Mouse (Mus musculus): ENCODE data around the gene Tecpr2. TPM values are rescaled to one million over a fixed set of nuclear protein-coding genes. Genes with fewer than 3 reads are reported as not detected.

Gene Tecpr2
- total RNA-seq, 1 experiment = 11.2 TPM

DNA sequence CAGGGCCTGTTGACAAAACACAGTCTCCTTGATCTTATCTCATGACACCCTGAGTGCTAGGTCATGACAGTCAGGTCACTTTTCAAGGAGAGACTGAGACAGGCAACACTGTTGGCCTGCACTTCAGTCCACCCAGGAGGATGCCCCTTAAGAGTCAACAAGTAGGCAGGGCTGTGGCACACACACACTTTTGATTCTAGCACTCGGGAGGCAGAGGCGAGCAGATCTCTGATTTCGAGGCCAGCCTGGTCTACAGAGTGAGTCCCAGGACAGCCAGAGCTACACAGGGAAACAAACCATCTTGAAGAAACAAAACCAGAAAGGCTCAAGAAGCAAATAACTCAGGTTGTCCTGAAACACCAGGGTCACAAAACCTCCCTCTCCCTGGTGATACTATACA is 100.3 kb downstream of the Tecpr2 start:
- H3K9ac ChIP-seq (ENCODE audit: insufficient read depth, low read depth, low read length, poor library complexity, severe bottlenecking) = no peak overlapping the region
- H3K9me3 ChIP-seq (ENCODE audit: control insufficient read depth, insufficient read depth, low read depth, low read length) = no peaks in the 10 kb centered on the region
- H3K4me3 ChIP-seq (ENCODE audit: insufficient read depth in 1 of 2, low read depth in 1 of 2, low read length in 2 of 2, poor library complexity in 1 of 2, severe bottlenecking in 1 of 2) = no peak overlapping the region
- TF ChIP-seq ZC3H11A (IDR thresholded peaks at IDR 0.05; ENCODE audit: borderline replicate concordance, low read depth, low read length) (no peak), CHD2 (IDR thresholded peaks at IDR 0.05; ENCODE audit: low read depth, low read length) (no peak), HCFC1 (IDR thresholded peaks at IDR 0.05; ENCODE audit: borderline replicate concordance, insufficient read depth, low read length) (no peak), MAFK (IDR thresholded peaks at IDR 0.05; ENCODE audit: insufficient read depth, low read depth, low read length) (no peak), ZNF384 (IDR thresholded peaks at IDR 0.05; ENCODE audit: low read depth, low read length) (no peak)
- no peaks in the 10 kb centered on the region for H3K36me3 ChIP-seq (ENCODE audit: control insufficient read depth, insufficient read depth, low read length, poor library complexity, severe bottlenecking)
- no peak overlapping the region for H3K27ac ChIP-seq (ENCODE audit: insufficient read depth, low read depth, low read length, poor library complexity, severe bottlenecking)
- in situ Hi-C loops (cut with MboI; ENCODE audit: low sequenced_read_pairs in 2 of 2, unreplicated experiment in 2 of 2) = no loop called here
- peaks cover 0 to 9% of the 10 kb centered on the region in 2 experiments; a peak in 1 of 4 replicates for H3K4me1 ChIP-seq (ENCODE audit: control insufficient read depth in 2 of 2, insufficient read depth in 2 of 2, low read length in 2 of 2, poor library complexity in 1 of 2)
- DNase-seq (ENCODE audit: low read depth, low spot score) = no peak

DNA sequence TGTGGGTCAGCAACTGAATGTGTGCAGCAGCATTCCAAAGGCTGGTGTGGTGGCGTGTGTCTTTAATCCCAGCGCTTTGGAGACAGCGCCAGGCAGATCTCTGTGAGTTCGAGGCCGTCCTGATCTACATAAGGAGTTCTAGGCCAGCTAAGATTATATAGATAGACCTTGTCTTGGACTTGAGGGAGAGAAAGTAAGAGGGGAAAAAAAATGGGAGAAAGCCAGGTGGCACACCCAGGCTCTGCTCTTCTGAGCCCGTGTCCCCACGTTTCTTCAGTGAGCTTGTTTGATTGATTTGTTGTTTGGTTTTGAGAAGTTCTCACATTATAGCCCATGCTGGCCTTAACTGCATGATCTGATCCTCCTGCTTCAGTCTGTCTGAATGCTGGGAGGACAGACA is 101.4 kb downstream of the Tecpr2 start:
- no peaks in the 10 kb centered on the region for H3K36me3 ChIP-seq (ENCODE audit: control insufficient read depth, insufficient read depth, low read length, poor library complexity, severe bottlenecking)
- DNase-seq (ENCODE audit: low read depth, low spot score) = no peak
- in situ Hi-C loops (cut with MboI; ENCODE audit: low sequenced_read_pairs in 2 of 2, unreplicated experiment in 2 of 2) = no loop called here
- no peaks in the 10 kb centered on the region for H3K9me3 ChIP-seq (ENCODE audit: control insufficient read depth, insufficient read depth, low read depth, low read length)
- TF ChIP-seq MAFK (IDR thresholded peaks at IDR 0.05; ENCODE audit: insufficient read depth, low read depth, low read length) (no peak), ZNF384 (IDR thresholded peaks at IDR 0.05; ENCODE audit: low read depth, low read length) (no peak), ZC3H11A (IDR thresholded peaks at IDR 0.05; ENCODE audit: borderline replicate concordance, low read depth, low read length) (no peak), HCFC1 (IDR thresholded peaks at IDR 0.05; ENCODE audit: borderline replicate concordance, insufficient read depth, low read length) (no peak), CHD2 (IDR thresholded peaks at IDR 0.05; ENCODE audit: low read depth, low read length) (no peak)
- H3K4me1 ChIP-seq (ENCODE audit: control insufficient read depth in 2 of 2, insufficient read depth in 2 of 2, low read length in 2 of 2, poor library complexity in 1 of 2) = peaks cover 0 to 10% of the 10 kb centered on the region in 2 experiments; a peak in 1 of 4 replicates
- H3K27ac ChIP-seq (ENCODE audit: insufficient read depth, low read depth, low read length, poor library complexity, severe bottlenecking) = no peak overlapping the region
- H3K4me3 ChIP-seq (ENCODE audit: insufficient read depth in 1 of 2, low read depth in 1 of 2, low read length in 2 of 2, poor library complexity in 1 of 2, severe bottlenecking in 1 of 2) = no peak overlapping the region
- no peak overlapping the region for H3K9ac ChIP-seq (ENCODE audit: insufficient read depth, low read depth, low read length, poor library complexity, severe bottlenecking)

DNA sequence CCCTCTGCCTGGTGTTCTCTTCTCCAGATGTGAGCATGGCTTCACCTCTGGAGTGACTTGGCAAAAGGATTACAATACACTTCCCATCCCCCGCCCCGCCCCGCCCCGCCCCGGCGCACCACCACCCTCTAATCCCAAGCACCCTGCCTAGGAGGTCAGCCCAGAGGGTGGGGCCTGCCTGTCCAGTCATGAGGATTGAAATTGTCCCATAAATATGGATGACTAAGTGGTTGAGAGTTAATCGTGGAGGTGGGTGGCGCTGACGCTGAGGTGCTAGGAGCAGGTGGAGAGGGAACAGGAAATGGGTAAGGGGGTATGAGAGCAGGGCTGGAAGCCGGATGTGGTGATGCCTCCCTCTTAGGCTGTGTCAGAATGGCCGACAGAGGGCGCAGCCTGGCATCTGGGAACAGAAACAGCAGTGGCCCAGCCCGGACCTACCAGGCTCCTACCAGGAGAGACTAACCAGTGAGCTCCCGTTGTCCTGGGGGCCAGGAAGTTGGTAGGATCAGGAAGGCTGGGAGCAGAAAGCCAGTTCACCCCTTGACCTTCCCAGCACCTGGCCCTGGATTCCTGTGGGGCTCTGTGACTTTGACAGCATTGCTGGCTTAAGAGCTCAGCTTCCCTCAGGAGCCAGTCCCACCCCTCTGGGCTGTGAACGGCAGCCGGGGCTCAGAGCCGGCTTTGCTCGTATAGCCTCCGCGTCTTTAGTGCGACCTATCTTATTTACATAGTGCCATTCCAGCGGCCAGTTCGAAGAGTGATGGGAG is 102.5 kb downstream of the Tecpr2 start:
- Histone ChIP-seq H3K9me3 (ENCODE audit: control insufficient read depth, insufficient read depth, low read depth, low read length) (no peaks in the 10 kb centered on the region), H3K9ac (ENCODE audit: insufficient read depth, low read depth, low read length, poor library complexity, severe bottlenecking) (peak overlapping the region; percentile 85), H3K4me3 (ENCODE audit: insufficient read depth in 1 of 2, low read depth in 1 of 2, low read length in 2 of 2, poor library complexity in 1 of 2, severe bottlenecking in 1 of 2) (peak overlapping the region; percentile 70 to 76), H3K27ac (ENCODE audit: insufficient read depth, low read depth, low read length, poor library complexity, severe bottlenecking) (peak overlapping the region; percentile 72), H3K36me3 (ENCODE audit: control insufficient read depth, insufficient read depth, low read length, poor library complexity, severe bottlenecking) (no peaks in the 10 kb centered on the region), H3K4me1 (ENCODE audit: control insufficient read depth in 2 of 2, insufficient read depth in 2 of 2, low read length in 2 of 2, poor library complexity in 1 of 2) (peaks cover 0 to 10% of the 10 kb centered on the region in 2 experiments; a peak in 1 of 4 replicates)
- peak; percentile 92 for DNase-seq (ENCODE audit: low read depth, low spot score)
- in situ Hi-C loops (cut with MboI; ENCODE audit: low sequenced_read_pairs in 2 of 2, unreplicated experiment in 2 of 2) = no loop called here
- TF ChIP-seq ZC3H11A (IDR thresholded peaks at IDR 0.05; ENCODE audit: borderline replicate concordance, low read depth, low read length) = no peak
- peak; percentile 49; the same call in 1 of the 2 replicates for TF ChIP-seq HCFC1 (IDR thresholded peaks at IDR 0.05; ENCODE audit: borderline replicate concordance, insufficient read depth, low read length)

GRCm38 (mm10) chr12:110992128-110992553 is 103.1 kb downstream of the Tecpr2 start:
- in situ Hi-C loops (cut with MboI; ENCODE audit: low sequenced_read_pairs in 2 of 2, unreplicated experiment in 2 of 2) = no loop called here
- H3K4me1 ChIP-seq (ENCODE audit: control insufficient read depth in 2 of 2, insufficient read depth in 2 of 2, low read length in 2 of 2, poor library complexity in 1 of 2) = peaks cover 0 to 10% of the 10 kb centered on the region in 2 experiments; a peak in 1 of 4 replicates
- peak; percentile 57; the same call in 1 of the 2 replicates for TF ChIP-seq ZC3H11A (IDR thresholded peaks at IDR 0.05; ENCODE audit: borderline replicate concordance, low read depth, low read length)
- TF ChIP-seq HCFC1 (IDR thresholded peaks at IDR 0.05; ENCODE audit: borderline replicate concordance, insufficient read depth, low read length) = no peak
- peak; percentile 94 for TF ChIP-seq CHD2 (IDR thresholded peaks at IDR 0.05; ENCODE audit: low read depth, low read length)
- no peak for TF ChIP-seq ZNF384 (IDR thresholded peaks at IDR 0.05; ENCODE audit: low read depth, low read length)
- H3K9ac ChIP-seq (ENCODE audit: insufficient read depth, low read depth, low read length, poor library complexity, severe bottlenecking) = peak overlapping the region; percentile 85
- peak overlapping the region; percentile 70 to 76 for H3K4me3 ChIP-seq (ENCODE audit: insufficient read depth in 1 of 2, low read depth in 1 of 2, low read length in 2 of 2, poor library complexity in 1 of 2, severe bottlenecking in 1 of 2)
- no peaks in the 10 kb centered on the region for H3K36me3 ChIP-seq (ENCODE audit: control insufficient read depth, insufficient read depth, low read length, poor library complexity, severe bottlenecking)
- no peaks in the 10 kb centered on the region for H3K9me3 ChIP-seq (ENCODE audit: control insufficient read depth, insufficient read depth, low read depth, low read length)
- DNase-seq (ENCODE audit: low read depth, low spot score) = peak; percentile 91
- H3K27ac ChIP-seq (ENCODE audit: insufficient read depth, low read depth, low read length, poor library complexity, severe bottlenecking) = peak overlapping the region; percentile 72

Measured in ES-E14 (cell line).